Mouse (Mus musculus): ENCODE data around the gene Mis18bp1.

DNA sequence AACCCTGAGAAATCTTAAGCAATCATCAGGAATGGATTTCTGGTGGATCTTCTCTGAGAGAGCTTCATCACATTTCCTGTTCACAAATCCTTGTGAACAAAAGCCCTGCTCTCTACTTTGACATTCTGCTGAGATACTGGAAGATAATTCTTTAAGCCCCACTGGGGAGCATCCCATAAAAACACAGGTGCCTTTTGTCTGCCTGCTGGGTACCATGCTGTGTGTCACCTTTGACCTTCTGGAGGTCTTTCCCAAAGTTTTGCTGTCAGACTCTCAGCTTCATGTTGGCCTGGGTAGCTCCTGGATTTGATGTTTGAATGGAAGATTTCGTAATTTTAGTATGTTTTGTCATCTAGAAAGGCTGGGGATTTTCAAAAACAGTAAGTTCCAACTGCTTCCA lies 63.7 kb downstream of the Mis18bp1 start:
- TF ChIP-seq CTCF (IDR thresholded peaks at IDR 0.05; ENCODE audit: control insufficient read depth, insufficient read depth, insufficient read length) (no peak), CEBPB (IDR thresholded peaks at IDR 0.05; ENCODE audit: low read depth) (no peak)
